Comparison of ENCODE assay signal across 14 mouse cellular contexts in the genomic region with DNA sequence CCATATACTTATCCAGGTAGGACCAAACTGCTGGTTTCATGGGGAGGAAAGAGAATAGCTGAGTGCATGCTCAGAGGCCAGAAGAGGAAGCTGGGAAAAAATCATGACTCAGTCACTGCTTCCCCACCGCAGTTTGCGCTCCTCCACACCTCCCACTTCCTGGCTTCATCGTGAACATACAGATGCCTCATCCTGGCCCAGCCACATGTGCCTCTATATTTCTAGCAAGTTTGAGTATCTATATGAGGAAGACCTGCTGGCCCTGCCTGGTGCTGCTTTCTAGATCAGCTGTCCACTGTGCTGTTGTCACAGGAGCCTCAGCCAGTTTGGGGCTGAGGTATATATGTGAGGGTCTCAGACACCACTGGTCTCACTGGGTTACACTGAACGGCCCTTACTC.
A peak's percentile ranks its signal among the peaks of the same experiment; 100 is the strongest.
DNase-seq lines count a peak whose midpoint lies in the region; ATAC-seq and TF ChIP-seq lines count a peak whose summit lies in the region.
"Had no signal": no experiment of that assay in that cellular context is flagged by ENCODE, and none has a peak within 500 bp of the region (broad histone marks: within the 10 kb centered on the region; RNA-seq: fewer than 3 reads in every experiment).

No protein-coding gene starts in this region.

- TF ChIP-seq CTCF in thymus, adult 2 months (IDR thresholded peaks at IDR 0.05; ENCODE audit: borderline replicate concordance, control insufficient read depth, extremely low read depth, insufficient read depth, low read length, poor library complexity) = no peak

- H3K9me3 ChIP-seq in heart, embryonic 16.5 days (replicated peaks; ENCODE audit: control insufficient read depth, low read length) = no peaks in the 10 kb centered on the region
- H3K9me3 ChIP-seq: forebrain, embryonic 10.5 days; intestine, embryonic 15.5 days; liver, embryonic 15.5 days had no signal

- no peak overlapping the region for H3K4me3 ChIP-seq in heart, embryonic 16.5 days (ENCODE audit: low read length)
- no peak overlapping the region for H3K4me3 ChIP-seq in thymus, adult 2 months (ENCODE audit: control insufficient read depth, insufficient read depth, low read length)
- no peak overlapping the region for H3K4me3 ChIP-seq in macrophage (ENCODE audit: inconsistent target)
- H3K4me3 ChIP-seq: forebrain, embryonic 10.5 days; intestine, embryonic 15.5 days; liver, embryonic 15.5 days; myocyte had no signal

- no peaks in the 10 kb centered on the region for H3K79me2 ChIP-seq in macrophage (ENCODE audit: inconsistent target)

- no peak for ATAC-seq in heart, embryonic 16.5 days (replicated peaks; ENCODE audit: extremely low read depth, insufficient read depth, low FRiP score)
- ATAC-seq: intestine, embryonic 15.5 days had no signal

- H3K9ac ChIP-seq in heart, embryonic 16.5 days (ENCODE audit: low read length) = no peak overlapping the region
- H3K9ac ChIP-seq: intestine, embryonic 15.5 days; liver, embryonic 15.5 days had no signal

- no peak overlapping the region for H3K4me2 ChIP-seq in heart, embryonic 16.5 days (ENCODE audit: low read depth, low read length)
- H3K4me2 ChIP-seq: intestine, embryonic 15.5 days; liver, embryonic 15.5 days had no signal

- no peak for DNase-seq in heart, adult 9 months (ENCODE audit: low spot score in 2 of 2)
- peak; percentile 23 for DNase-seq in thymus, postnatal 14 days
- DNase-seq in thymus, adult 2 months = no peak
- DNase-seq in natural killer cell, adult 2 months (ENCODE audit: low spot score in 2 of 2) = no peak
- no peak for DNase-seq in B cell, adult 2 months
- no peak for DNase-seq in cerebellum, adult 18-20 months
- DNase-seq: adrenal gland, postnatal 10 days; spleen, adult 18-20 months had no signal

- 68% methylated on average over 4 of the region's 4 CpGs for WGBS in heart, embryonic 16.5 days
- 26% methylated on average over 4 of the region's 4 CpGs for WGBS in thymus, adult 2 months
- 14% methylated on average over 4 of the region's 4 CpGs for WGBS in macrophage (ENCODE audit: missing documents)

- peaks cover 33% of the 10 kb centered on the region for H3K4me1 ChIP-seq in heart, embryonic 16.5 days (ENCODE audit: control insufficient read depth, insufficient read depth, low read length)
- H3K4me1 ChIP-seq in thymus, adult 2 months (replicated peaks; ENCODE audit: control insufficient read depth, insufficient read depth, low read length) = peaks cover 32% of the 10 kb centered on the region
- H3K4me1 ChIP-seq: forebrain, embryonic 10.5 days; intestine, embryonic 15.5 days had no signal

- peak overlapping the region; percentile 86; the same call in 1 of the 2 replicates for H3K27ac ChIP-seq in heart, embryonic 16.5 days (ENCODE audit: low read length)
- H3K27ac ChIP-seq in thymus, adult 2 months (ENCODE audit: control insufficient read depth, insufficient read depth, low read length) = no peak overlapping the region
- peak overlapping the region; percentile 99 for H3K27ac ChIP-seq in macrophage
- H3K27ac ChIP-seq: forebrain, embryonic 10.5 days; intestine, embryonic 15.5 days; liver, embryonic 15.5 days had no signal

- no peaks in the 10 kb centered on the region for H3K27me3 ChIP-seq in heart, embryonic 16.5 days (ENCODE audit: control insufficient read depth, insufficient read depth, low read length)
- H3K27me3 ChIP-seq in thymus, adult 2 months (ENCODE audit: control insufficient read depth, insufficient read depth, low read length) = no peaks in the 10 kb centered on the region
- H3K27me3 ChIP-seq: intestine, embryonic 15.5 days; liver, embryonic 15.5 days had no signal

- peaks cover 18% of the 10 kb centered on the region for H3K36me3 ChIP-seq in heart, embryonic 16.5 days (ENCODE audit: control insufficient read depth, insufficient read depth)
- H3K36me3 ChIP-seq in thymus, adult 2 months (ENCODE audit: control insufficient read depth, insufficient read depth, low read length) = 0 out of 2 replicates have a peak, but pooled peaks cover 3% of the 10 kb centered on the region
- 0 out of 2 replicates have a peak, but pooled peaks cover under 1% of the 10 kb centered on the region for H3K36me3 ChIP-seq in macrophage (ENCODE audit: inconsistent target)

- TF ChIP-seq POLR2A in thymus, adult 2 months (IDR thresholded peaks at IDR 0.05; ENCODE audit: control insufficient read depth, extremely low read depth, insufficient read depth, low read length, poor library complexity) = no peak
